Mouse (Mus musculus) embryonic facial prominence, embryonic 10.5 days (tissue): ENCODE data around the gene B3galt1. TPM values are rescaled to one million over a fixed set of nuclear protein-coding genes. Genes with fewer than 3 reads are reported as not detected.

Experiments used
- DNase-seq: peaks from one replicate; pipeline ENCODE4 v3.0.0-alpha.2; 2017; ENCODE audit warnings: low spot score
- H3K27ac ChIP-seq: fragments of 300-500 bp; sonication (generic); replicated peaks from 2 replicates; pipeline ENCODE4 v1.5.1; 2016; ENCODE audit warnings: mild to moderate bottlenecking
- H3K27me3 ChIP-seq: fragments of 300-500 bp; sonication (generic); replicated peaks from 2 replicates; pipeline ENCODE4 v1.6.1; 2016; ENCODE audit warnings: low read depth, mild to moderate bottlenecking; ENCODE audit not compliant: poor library complexity, severe bottlenecking
- H3K36me3 ChIP-seq: fragments of 300-500 bp; sonication (generic); replicated peaks from 2 replicates; pipeline ENCODE4 v1.6.1; 2016; ENCODE audit warnings: mild to moderate bottlenecking, moderate library complexity
- H3K4me1 ChIP-seq: fragments of 300-500 bp; sonication (generic); 2 replicates; pipeline ENCODE4 v1.6.1; 2016
- H3K4me3 ChIP-seq: fragments of 300-500 bp; sonication (generic); 2 replicates; pipeline ENCODE4 v1.5.1; 2016; ENCODE audit warnings: mild to moderate bottlenecking, moderate library complexity
- H3K9me3 ChIP-seq: fragments of 300-500 bp; sonication (generic); 2 replicates; pipeline ENCODE4 v1.6.1; 2016; ENCODE audit warnings: mild to moderate bottlenecking
- WGBS: fragments of 180-500 bp; shearing (Covaris S2); methylation state at CpG from one replicate; pipeline ENCODE4 v1.1.7; 2016; 5-methylcytosine and 5-hydroxymethylcytosine counted together
- polyA plus RNA-seq: library from polyadenylated mRNA; unstranded; fragments of >200 nt; fragmentation: Nextera tagmentation; extraction: Ambion mirVana; gene quantifications from 2 replicates; pipeline ENCODE4 v1.2.1, GENCODE M21; 2016

Gene B3galt1
- polyA plus RNA-seq, 1 experiment from 2014 or later = 5.3 TPM

DNA sequence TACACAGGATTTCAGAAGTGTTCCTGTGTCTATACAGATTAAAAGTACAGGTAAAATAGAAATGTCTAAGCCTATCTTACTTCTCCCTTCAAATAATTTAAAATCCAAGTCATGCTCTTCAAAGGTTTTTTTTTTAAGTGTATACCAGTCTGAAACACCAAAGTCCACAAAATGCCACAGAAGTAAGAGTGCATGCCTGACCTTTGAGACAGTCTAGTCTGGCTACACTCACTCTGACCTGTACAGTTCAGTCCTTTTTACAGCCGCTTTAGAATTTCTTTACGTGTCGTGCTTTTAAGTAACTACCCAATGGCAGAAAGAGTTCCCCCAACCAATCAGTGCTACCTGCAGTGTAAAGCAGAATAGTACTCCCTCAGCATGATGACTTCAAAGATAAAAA is 314.2 kb downstream of the B3galt1 start:
- Histone ChIP-seq H3K27ac (no peak overlapping the region), H3K36me3 (no peaks in the 10 kb centered on the region), H3K4me3 (no peak overlapping the region), H3K27me3 (no peaks in the 10 kb centered on the region), H3K9me3 (no peaks in the 10 kb centered on the region), H3K4me1 (no peaks in the 10 kb centered on the region)
- 89% methylated on average over 3 of the region's 3 CpGs for WGBS
- DNase-seq = no peak

DNA sequence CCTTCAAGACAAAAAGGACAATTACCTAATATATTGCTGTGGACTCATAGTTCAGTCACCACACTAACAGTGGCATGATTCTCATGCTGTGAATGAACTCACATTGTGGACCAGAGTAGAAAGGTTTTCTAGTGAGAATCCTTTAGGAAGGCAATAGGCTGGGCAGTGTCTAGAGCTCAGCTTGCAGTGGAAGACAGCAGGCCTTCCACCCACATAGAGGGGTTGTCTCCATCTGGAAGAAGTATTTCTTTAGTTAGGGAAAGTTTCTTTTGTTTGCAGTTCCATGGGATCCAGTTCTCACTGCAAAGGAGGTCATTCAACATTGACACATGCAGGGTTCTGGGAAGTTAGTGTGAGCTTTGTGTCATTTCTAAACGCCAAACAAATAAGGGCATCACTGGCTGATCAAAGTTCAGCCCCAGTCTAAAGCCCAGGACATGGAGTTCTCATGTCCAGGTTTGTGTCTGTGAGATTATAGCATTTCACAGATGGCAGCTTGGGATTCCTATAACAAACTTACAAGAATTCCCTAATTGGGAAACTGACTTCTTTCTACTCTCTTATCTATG is 316.1 kb downstream of the B3galt1 start:
- WGBS = 76% methylated on average over 1 of the region's 1 CpGs
- DNase-seq = no peak
- Histone ChIP-seq H3K9me3 (no peaks in the 10 kb centered on the region), H3K36me3 (no peaks in the 10 kb centered on the region), H3K27ac (no peak overlapping the region), H3K4me3 (no peak overlapping the region), H3K27me3 (no peaks in the 10 kb centered on the region), H3K4me1 (no peaks in the 10 kb centered on the region)

- 43% methylated on average over 2 of the region's 2 CpGs for WGBS
- H3K9me3 ChIP-seq = no peaks in the 10 kb centered on the region
Measured at GRCm38 (mm10) chr2:67897956-67898689, 332.5 kb downstream of the B3galt1 start.

GRCm38 (mm10) chr2:67901574-67901973 is 335.9 kb downstream of the B3galt1 start:
- H3K4me1 ChIP-seq = peaks cover 13% of the 10 kb centered on the region
- no peaks in the 10 kb centered on the region for H3K27me3 ChIP-seq
- 81% methylated on average over 6 of the region's 6 CpGs for WGBS
- no peak overlapping the region for H3K4me3 ChIP-seq
- DNase-seq = no peak
- no peak overlapping the region for H3K27ac ChIP-seq
- H3K36me3 ChIP-seq = no peaks in the 10 kb centered on the region
- H3K9me3 ChIP-seq = no peaks in the 10 kb centered on the region

More at GRCm38 (mm10) chr2:67897956-67898689, 332.5 kb downstream of the B3galt1 start:
- Histone ChIP-seq H3K36me3 (no peaks in the 10 kb centered on the region), H3K27ac (no peak overlapping the region), H3K4me1 (peaks cover 13% of the 10 kb centered on the region), H3K27me3 (no peaks in the 10 kb centered on the region), H3K4me3 (no peak overlapping the region)
- no peak for DNase-seq

DNA sequence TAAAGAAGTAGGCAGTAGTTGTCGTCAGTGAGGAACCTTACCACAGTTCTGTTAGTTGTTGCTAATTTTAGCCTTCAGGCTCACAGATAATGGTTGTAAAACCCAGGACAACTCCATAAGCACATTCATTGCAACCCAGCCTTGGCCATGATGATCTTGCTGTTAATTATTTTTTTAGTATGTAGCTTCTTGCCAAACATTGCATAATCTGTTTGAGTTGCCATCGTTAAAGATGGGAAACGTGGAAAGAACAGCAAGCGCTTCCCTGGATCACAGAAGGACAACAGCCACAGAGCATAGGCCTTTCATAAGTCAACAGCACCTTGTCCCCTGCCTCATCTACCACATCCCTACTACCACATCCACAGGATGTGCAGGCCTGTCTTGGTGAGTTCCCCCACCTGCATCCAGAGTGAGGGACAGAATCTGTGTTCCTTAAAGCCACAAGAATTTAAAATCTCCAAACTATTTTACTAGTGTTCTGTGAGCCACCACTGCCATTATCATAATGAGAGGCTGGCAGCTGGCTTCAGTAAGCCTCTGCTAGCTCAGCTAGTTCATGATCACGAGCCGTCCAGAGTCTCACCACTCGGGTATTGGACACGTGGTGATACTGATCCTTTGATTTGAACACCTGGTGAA is 337.1 kb downstream of the B3galt1 start:
- Histone ChIP-seq H3K4me3 (no peak overlapping the region), H3K4me1 (peaks cover 13% of the 10 kb centered on the region), H3K9me3 (no peaks in the 10 kb centered on the region), H3K27me3 (no peaks in the 10 kb centered on the region), H3K36me3 (no peaks in the 10 kb centered on the region), H3K27ac (no peak overlapping the region)
- 84% methylated on average over 8 of the region's 8 CpGs for WGBS
- DNase-seq = no peak

- H3K27ac ChIP-seq = no peak overlapping the region
Measured at GRCm38 (mm10) chr2:67903769-67904168, 338.1 kb downstream of the B3galt1 start.

GRCm38 (mm10) chr2:67931994-67932393 is 366.3 kb downstream of the B3galt1 start:
- Histone ChIP-seq H3K36me3 (no peaks in the 10 kb centered on the region), H3K27ac (no peak overlapping the region), H3K4me3 (no peak overlapping the region), H3K4me1 (no peaks in the 10 kb centered on the region), H3K27me3 (no peaks in the 10 kb centered on the region), H3K9me3 (no peaks in the 10 kb centered on the region)
- 85% methylated on average over 3 of the region's 3 CpGs for WGBS
- DNase-seq = no peak

More at GRCm38 (mm10) chr2:67903769-67904168, 338.1 kb downstream of the B3galt1 start:
- Histone ChIP-seq H3K9me3 (no peaks in the 10 kb centered on the region), H3K27me3 (no peaks in the 10 kb centered on the region), H3K4me3 (no peak overlapping the region), H3K36me3 (no peaks in the 10 kb centered on the region), H3K4me1 (peaks cover 6% of the 10 kb centered on the region; the same call in 1 of the 2 replicates)
- DNase-seq = no peak
- 63% methylated on average over 1 of the region's 1 CpGs for WGBS

DNA sequence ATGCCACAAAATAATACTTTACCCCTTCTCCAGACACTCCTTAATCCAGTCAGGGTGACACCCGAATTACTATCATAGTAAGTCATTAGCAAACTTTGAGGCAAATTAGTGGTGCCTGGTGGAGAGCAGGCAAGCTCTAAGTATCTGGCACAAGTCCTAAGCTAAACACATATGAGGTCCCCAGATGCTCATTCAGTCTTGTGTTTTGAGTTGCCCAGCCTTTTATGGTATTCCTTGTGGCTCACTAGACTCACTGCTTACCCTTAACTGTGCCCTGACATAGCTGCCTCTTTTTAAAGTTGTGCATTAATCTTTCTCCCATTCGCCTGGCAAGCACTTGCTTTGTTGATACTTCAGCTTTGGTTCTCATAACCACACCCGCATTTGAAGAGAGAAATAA is 382.7 kb downstream of the B3galt1 start:
- H3K4me1 ChIP-seq = no peaks in the 10 kb centered on the region
- H3K9me3 ChIP-seq = no peaks in the 10 kb centered on the region
- H3K4me3 ChIP-seq = no peak overlapping the region
- H3K36me3 ChIP-seq = no peaks in the 10 kb centered on the region
- DNase-seq = no peak
- 92% methylated on average over 3 of the region's 3 CpGs for WGBS
- no peaks in the 10 kb centered on the region for H3K27me3 ChIP-seq
- no peak overlapping the region for H3K27ac ChIP-seq

GRCm38 (mm10) chr2:67956182-67956581 is 390.5 kb downstream of the B3galt1 start:
- no peak overlapping the region for H3K4me3 ChIP-seq
- 80% methylated on average over 4 of the region's 4 CpGs for WGBS
- H3K27ac ChIP-seq = no peak overlapping the region
- H3K36me3 ChIP-seq = no peaks in the 10 kb centered on the region
- no peaks in the 10 kb centered on the region for H3K4me1 ChIP-seq
- no peak for DNase-seq
- no peaks in the 10 kb centered on the region for H3K27me3 ChIP-seq
- H3K9me3 ChIP-seq = no peaks in the 10 kb centered on the region

DNA sequence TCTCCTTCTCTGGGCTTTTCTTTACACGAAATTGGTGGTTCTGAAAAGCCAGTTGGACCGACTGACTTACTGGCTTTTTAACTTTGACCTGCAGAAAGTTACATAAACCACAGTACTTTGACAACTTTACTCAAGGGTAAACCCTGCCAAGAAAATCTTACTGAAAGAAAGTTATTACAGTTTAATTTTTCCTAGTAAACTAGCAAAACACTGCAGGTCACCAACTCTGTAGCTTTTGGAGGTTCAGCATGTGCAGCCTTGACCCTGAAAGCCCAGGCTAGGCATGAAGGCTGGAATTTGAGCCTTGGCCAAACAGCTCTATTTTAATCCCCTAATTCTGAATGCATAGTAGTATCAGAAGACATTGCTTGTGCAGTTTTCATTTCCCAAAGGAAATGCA is 391.9 kb downstream of the B3galt1 start:
- WGBS = 79% methylated on average over 2 of the region's 2 CpGs

DNA sequence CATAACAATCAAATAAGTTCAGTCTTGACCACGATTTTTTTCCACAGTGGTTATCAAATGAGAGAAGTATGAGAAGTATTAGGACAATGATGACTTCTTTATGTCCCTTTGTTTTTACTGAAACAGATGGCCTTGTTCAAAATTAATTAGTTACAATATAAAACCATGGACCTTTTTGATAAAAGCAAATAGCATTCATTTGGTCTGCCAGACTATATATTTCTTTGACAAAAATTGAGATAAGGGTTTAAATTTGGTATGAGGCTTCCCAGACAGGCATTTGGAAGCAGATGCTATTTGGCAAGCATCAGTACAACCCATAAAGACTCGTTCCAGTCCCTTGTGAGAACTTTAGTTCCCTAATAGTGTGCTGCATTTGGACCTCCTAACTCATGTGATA is 395.0 kb downstream of the B3galt1 start:
- no peak overlapping the region for H3K27ac ChIP-seq
- no peaks in the 10 kb centered on the region for H3K27me3 ChIP-seq
- no peak for DNase-seq
- no peaks in the 10 kb centered on the region for H3K9me3 ChIP-seq
- no peaks in the 10 kb centered on the region for H3K4me1 ChIP-seq
- WGBS = 82% methylated on average over 2 of the region's 2 CpGs
- H3K36me3 ChIP-seq = no peaks in the 10 kb centered on the region
- no peak overlapping the region for H3K4me3 ChIP-seq

More for the DNA sequence above, 391.9 kb downstream of the B3galt1 start:
- DNase-seq = no peak
- H3K4me1 ChIP-seq = no peaks in the 10 kb centered on the region
- H3K36me3 ChIP-seq = no peaks in the 10 kb centered on the region
- no peak overlapping the region for H3K4me3 ChIP-seq
- H3K27me3 ChIP-seq = no peaks in the 10 kb centered on the region
- no peaks in the 10 kb centered on the region for H3K9me3 ChIP-seq
- no peak overlapping the region for H3K27ac ChIP-seq

GRCm38 (mm10) chr2:67968812-67969211 is 403.1 kb downstream of the B3galt1 start:
- Histone ChIP-seq H3K4me3 (no peak overlapping the region), H3K4me1 (peaks cover 7% of the 10 kb centered on the region; the same call in 1 of the 2 replicates), H3K36me3 (no peaks in the 10 kb centered on the region), H3K9me3 (no peaks in the 10 kb centered on the region), H3K27ac (no peak overlapping the region), H3K27me3 (no peaks in the 10 kb centered on the region)
- DNase-seq = no peak

DNA sequence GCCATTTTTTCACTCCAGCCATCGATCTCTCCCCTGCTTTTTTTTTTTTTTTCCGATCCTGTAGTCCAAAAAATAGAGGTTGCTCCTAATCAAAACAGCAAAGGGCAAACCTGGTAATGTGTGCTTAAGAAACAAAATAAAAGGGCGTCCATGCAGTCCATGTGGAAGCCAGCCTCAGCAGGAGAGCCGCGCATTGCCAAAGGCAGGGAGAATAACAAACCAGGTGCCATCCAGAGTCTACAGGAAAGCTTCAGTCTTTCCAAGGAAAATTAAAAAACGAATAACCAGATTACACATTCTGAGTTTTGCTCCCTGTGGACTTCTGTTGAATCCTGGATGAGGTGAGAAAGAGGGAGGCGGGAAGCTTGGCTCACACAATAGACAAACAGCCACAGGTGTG is 405.4 kb downstream of the B3galt1 start:
- Histone ChIP-seq H3K4me3 (no peak overlapping the region), H3K4me1 (peaks cover 7% of the 10 kb centered on the region; the same call in 1 of the 2 replicates), H3K27me3 (no peaks in the 10 kb centered on the region), H3K27ac (no peak overlapping the region), H3K36me3 (no peaks in the 10 kb centered on the region), H3K9me3 (no peaks in the 10 kb centered on the region)
- 77% methylated on average over 7 of the region's 7 CpGs for WGBS
- no peak for DNase-seq
